Mouse (Mus musculus): Measurements from ENCODE around the gene Appl1. TPM values are rescaled to one million over a fixed set of nuclear protein-coding genes. Genes with fewer than 3 reads are reported as not detected.

The Appl1 gene
- polyA plus RNA-seq (2016; fragmentation: Nextera tagmentation; extraction: Ambion mirVana) = 31.7 and 33.4 TPM in 2 replicates

DNA sequence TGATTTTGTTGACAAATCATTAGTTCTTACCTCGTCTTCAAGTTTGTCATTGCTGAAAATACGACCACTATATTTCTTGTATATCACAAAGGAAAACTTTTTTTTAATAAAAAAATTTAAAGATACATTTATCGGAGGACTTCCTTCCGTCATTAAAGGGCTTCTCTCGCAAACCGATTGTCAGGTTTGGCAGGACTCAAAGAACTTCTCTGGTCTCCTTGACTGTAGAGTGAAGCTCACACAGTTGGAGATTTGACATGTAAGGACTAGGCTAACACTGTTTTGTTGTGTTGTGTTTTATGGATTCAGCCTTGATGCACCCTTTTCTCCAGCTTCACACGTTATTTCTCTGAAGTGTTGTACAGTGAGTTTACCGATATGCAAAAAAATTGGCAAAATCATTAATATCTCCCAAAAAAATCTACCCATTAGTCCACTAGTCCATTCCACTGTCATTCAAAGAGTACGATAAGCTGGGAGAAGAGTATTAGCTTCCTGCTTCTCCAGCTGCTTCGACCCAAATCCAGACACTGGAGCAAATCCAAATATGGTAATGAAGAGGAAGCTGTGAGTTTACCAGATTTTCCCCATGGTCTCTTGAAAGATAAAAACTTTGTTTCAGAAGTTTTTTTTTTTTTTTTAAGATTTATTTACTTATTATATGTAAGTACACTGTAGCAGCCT is at the start of gene Appl1:
TSS of gene Appl1 (minus strand) at position 127 of the 684 bp plus-strand sequence.
- WGBS = 54% methylated on average over 10 of the region's 10 CpGs
- Histone ChIP-seq H3K4me3 (peak within 1 kb of the TSS; percentile 93), H3K4me1 (peaks cover 15% of the 10 kb centered on the region), H3K36me3 (replicated peaks) (no peaks in the 10 kb centered on the region), H3K9me3 (no peaks in the 10 kb centered on the region), H3K27me3 (replicated peaks; ENCODE audit: low read depth, poor library complexity, severe bottlenecking) (peaks cover 5% of the 10 kb centered on the region; the same call in 1 of the 2 replicates), H3K27ac (replicated peaks) (peak within 1 kb of the TSS; percentile 94)
- no peak for DNase-seq (ENCODE audit: low spot score)

DNA sequence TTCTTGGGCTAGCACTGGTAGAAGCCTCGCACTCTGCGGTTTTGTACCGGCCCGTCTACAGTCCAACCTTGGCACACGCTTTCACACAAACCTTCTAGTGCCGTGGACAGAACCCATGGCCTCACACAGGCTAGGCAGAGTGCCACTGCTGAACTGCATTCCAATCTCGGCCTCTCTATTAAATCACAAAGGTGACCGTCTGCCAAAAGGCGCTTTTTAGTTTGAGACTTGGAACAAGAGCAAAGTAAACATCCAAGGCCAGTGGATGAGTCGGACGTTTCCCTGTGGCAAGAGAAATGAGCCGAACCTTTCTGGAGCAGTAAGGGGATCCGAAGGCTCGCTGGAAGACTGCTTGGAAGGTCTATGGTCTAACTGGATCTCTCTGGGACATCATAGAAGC is 48.8 kb upstream of the Appl1 start:
- Histone ChIP-seq H3K4me1 (peaks cover 5% of the 10 kb centered on the region; the same call in 1 of the 2 replicates), H3K4me3 (no peak overlapping the region)

DNA sequence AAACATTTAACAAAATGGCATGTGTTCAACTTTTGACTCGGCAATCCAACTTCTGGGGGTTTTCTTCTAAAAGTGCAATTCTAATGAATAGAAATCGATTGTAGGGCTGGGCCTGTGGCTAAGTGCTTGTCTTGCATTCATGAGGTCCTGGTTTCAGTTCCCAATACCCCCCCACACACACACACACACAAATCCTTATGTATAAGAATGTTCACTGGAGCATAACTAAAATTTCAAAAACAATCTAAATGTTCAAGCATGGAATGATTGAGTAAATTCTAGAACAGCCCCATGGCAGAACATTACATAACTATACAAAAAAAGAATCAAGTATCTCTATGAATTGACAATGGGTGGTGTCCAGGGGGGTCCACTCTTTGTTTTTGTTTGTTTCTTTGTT is 46.9 kb upstream of the Appl1 start:
- no peaks in the 10 kb centered on the region for H3K36me3 ChIP-seq (replicated peaks)
- H3K27ac ChIP-seq (replicated peaks) = no peak overlapping the region
- DNase-seq (ENCODE audit: low spot score) = no peak
- no peaks in the 10 kb centered on the region for H3K9me3 ChIP-seq
- no peak overlapping the region for H3K4me3 ChIP-seq
- H3K27me3 ChIP-seq (replicated peaks; ENCODE audit: low read depth, poor library complexity, severe bottlenecking) = no peaks in the 10 kb centered on the region
- 92% methylated on average over 2 of the region's 2 CpGs for WGBS
- H3K4me1 ChIP-seq = peaks cover 5% of the 10 kb centered on the region; the same call in 1 of the 2 replicates

More for the DNA sequence above, 48.8 kb upstream of the Appl1 start:
- no peaks in the 10 kb centered on the region for H3K36me3 ChIP-seq (replicated peaks)
- no peaks in the 10 kb centered on the region for H3K9me3 ChIP-seq
- WGBS = 93% methylated on average over 14 of the region's 14 CpGs
- DNase-seq (ENCODE audit: low spot score) = no peak
- H3K27ac ChIP-seq (replicated peaks) = no peak overlapping the region
- no peaks in the 10 kb centered on the region for H3K27me3 ChIP-seq (replicated peaks; ENCODE audit: low read depth, poor library complexity, severe bottlenecking)

GRCm38 (mm10) chr14:27013658-27014057 is 42.6 kb upstream of the Appl1 start:
- no peak for DNase-seq (ENCODE audit: low spot score)
- H3K4me3 ChIP-seq = no peak overlapping the region
- no peaks in the 10 kb centered on the region for H3K27me3 ChIP-seq (replicated peaks; ENCODE audit: low read depth, poor library complexity, severe bottlenecking)
- no peak overlapping the region for H3K27ac ChIP-seq (replicated peaks)
- no peaks in the 10 kb centered on the region for H3K36me3 ChIP-seq (replicated peaks)
- 56% methylated on average over 4 of the region's 4 CpGs for WGBS
- no peaks in the 10 kb centered on the region for H3K9me3 ChIP-seq
- no peaks in the 10 kb centered on the region for H3K4me1 ChIP-seq

DNA sequence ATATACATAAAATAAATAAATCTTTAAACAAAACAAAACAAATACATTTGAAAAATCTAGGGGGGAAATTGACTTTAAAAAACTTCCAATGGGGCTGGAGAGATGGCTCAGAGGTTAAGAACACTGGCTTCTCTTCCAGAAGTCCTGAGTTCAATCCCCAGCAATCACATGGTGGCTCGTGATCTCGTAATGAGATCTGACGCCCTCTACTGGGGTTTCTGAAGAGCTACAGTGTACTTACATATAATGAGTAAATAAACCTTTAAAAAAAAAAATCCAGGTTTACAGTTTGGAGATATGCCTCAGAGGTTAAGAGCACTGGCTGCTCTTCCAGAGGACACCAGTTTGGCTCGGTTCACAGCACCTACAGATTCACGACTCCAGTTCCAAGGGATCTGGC is 40.5 kb upstream of the Appl1 start:
- Histone ChIP-seq H3K27me3 (replicated peaks; ENCODE audit: low read depth, poor library complexity, severe bottlenecking) (no peaks in the 10 kb centered on the region), H3K9me3 (no peaks in the 10 kb centered on the region), H3K4me1 (0 out of 2 replicates have a peak, but pooled peaks cover 2% of the 10 kb centered on the region), H3K36me3 (replicated peaks) (no peaks in the 10 kb centered on the region), H3K4me3 (no peak overlapping the region), H3K27ac (replicated peaks) (no peak overlapping the region)
- 82% methylated on average over 5 of the region's 5 CpGs for WGBS
- no peak for DNase-seq (ENCODE audit: low spot score)

GRCm38 (mm10) chr14:27005937-27006336 is 34.9 kb upstream of the Appl1 start:
- peaks cover 7% of the 10 kb centered on the region; the same call in 1 of the 2 replicates for H3K4me1 ChIP-seq

GRCm38 (mm10) chr14:27004906-27005305 is 33.9 kb upstream of the Appl1 start:
- Histone ChIP-seq H3K4me3 (no peak overlapping the region), H3K27ac (replicated peaks) (no peak overlapping the region), H3K27me3 (replicated peaks; ENCODE audit: low read depth, poor library complexity, severe bottlenecking) (peaks cover 17% of the 10 kb centered on the region), H3K36me3 (replicated peaks) (no peaks in the 10 kb centered on the region), H3K9me3 (no peaks in the 10 kb centered on the region), H3K4me1 (peaks cover 14% of the 10 kb centered on the region)
- WGBS = 81% methylated on average over 7 of the region's 7 CpGs
- no peak for DNase-seq (ENCODE audit: low spot score)

More at GRCm38 (mm10) chr14:27005937-27006336, 34.9 kb upstream of the Appl1 start:
- Histone ChIP-seq H3K4me3 (no peak overlapping the region), H3K27me3 (replicated peaks; ENCODE audit: low read depth, poor library complexity, severe bottlenecking) (peaks cover 6% of the 10 kb centered on the region), H3K36me3 (replicated peaks) (no peaks in the 10 kb centered on the region), H3K27ac (replicated peaks) (no peak overlapping the region), H3K9me3 (no peaks in the 10 kb centered on the region)
- no peak for DNase-seq (ENCODE audit: low spot score)
- 15% methylated on average over 6 of the region's 6 CpGs for WGBS

DNA sequence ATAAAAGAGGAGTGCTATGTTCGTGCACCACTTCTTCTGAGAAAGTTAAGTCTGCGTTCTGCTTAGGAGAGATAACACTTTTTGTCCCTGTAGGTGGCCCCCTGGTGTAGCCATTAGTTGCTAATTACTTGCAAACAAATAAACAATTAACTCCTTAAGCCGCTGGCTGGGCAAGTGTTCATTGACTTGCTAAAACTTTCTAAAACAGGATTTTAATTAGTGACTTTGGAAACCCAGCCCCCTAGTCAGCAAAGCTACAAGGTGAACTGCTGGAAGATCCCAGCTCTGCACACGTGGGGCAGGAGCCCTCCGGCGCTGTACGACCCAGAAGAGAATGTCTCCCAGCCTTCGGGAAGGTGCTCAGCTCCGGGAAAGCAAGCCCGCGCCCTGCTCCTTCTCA is 29.4 kb upstream of the Appl1 start:
- H3K4me1 ChIP-seq = peaks cover 8% of the 10 kb centered on the region
- H3K4me3 ChIP-seq = peak overlapping the region; percentile 33
- no peaks in the 10 kb centered on the region for H3K9me3 ChIP-seq
- no peak for DNase-seq (ENCODE audit: low spot score)
- no peaks in the 10 kb centered on the region for H3K36me3 ChIP-seq (replicated peaks)
- 0 out of 2 replicates have a peak overlapping the region, but pooled peaks have one; percentile 14 for H3K27ac ChIP-seq (replicated peaks)
- 2% methylated on average over 11 of the region's 11 CpGs for WGBS
- H3K27me3 ChIP-seq (replicated peaks; ENCODE audit: low read depth, poor library complexity, severe bottlenecking) = peaks cover 25% of the 10 kb centered on the region

- no peak overlapping the region for H3K27ac ChIP-seq (replicated peaks)
- H3K4me3 ChIP-seq = no peak overlapping the region
- peaks cover 25% of the 10 kb centered on the region for H3K4me1 ChIP-seq
- no peaks in the 10 kb centered on the region for H3K9me3 ChIP-seq
- DNase-seq (ENCODE audit: low spot score) = no peak
- no peaks in the 10 kb centered on the region for H3K36me3 ChIP-seq (replicated peaks)
- peaks cover 22% of the 10 kb centered on the region for H3K27me3 ChIP-seq (replicated peaks; ENCODE audit: low read depth, poor library complexity, severe bottlenecking)
Observed at GRCm38 (mm10) chr14:26996257-26996656, 25.2 kb upstream of the Appl1 start.

GRCm38 (mm10) chr14:26994211-26994741 is 23.2 kb upstream of the Appl1 start, which contains the start of gene Hesx1:
Hesx1 (plus strand) TSS chr14:26994416.
- no peaks in the 10 kb centered on the region for H3K9me3 ChIP-seq
- no peaks in the 10 kb centered on the region for H3K36me3 ChIP-seq (replicated peaks)
- peak within 1 kb of the TSS; percentile 84 for H3K27ac ChIP-seq (replicated peaks)
- peak within 1 kb of the TSS; percentile 53 for H3K4me3 ChIP-seq
- peaks cover 17% of the 10 kb centered on the region for H3K4me1 ChIP-seq
- 11% methylated on average over 16 of the region's 16 CpGs for WGBS
- DNase-seq (ENCODE audit: low spot score) = peak; percentile 84
- 0 out of 2 replicates have a peak, but pooled peaks cover 4% of the 10 kb centered on the region for H3K27me3 ChIP-seq (replicated peaks; ENCODE audit: low read depth, poor library complexity, severe bottlenecking)

DNA sequence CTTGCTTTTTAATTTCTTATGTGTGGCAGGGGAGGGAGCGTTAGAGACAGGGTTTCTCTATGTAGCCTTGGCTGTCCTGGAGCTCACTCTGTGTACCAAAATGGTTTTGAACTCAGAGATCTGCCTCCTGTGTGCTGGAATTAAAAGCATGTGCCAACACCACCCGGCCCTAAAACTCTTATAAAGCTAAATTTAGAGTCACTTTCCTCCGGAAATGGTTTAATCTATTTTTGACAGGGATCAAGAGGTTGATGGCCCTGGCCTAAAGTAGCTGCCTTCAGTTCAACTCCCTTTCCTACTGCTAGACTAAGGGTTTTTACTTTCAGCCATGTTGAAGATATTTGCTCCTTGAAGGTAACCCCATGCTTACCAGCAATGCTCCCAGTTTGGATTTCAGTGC is 22.4 kb upstream of the Appl1 start:
- DNase-seq (ENCODE audit: low spot score) = no peak
- 56% methylated on average over 3 of the region's 3 CpGs for WGBS
- Histone ChIP-seq H3K4me1 (peaks cover 17% of the 10 kb centered on the region), H3K9me3 (no peaks in the 10 kb centered on the region), H3K4me3 (no peak overlapping the region), H3K27me3 (replicated peaks; ENCODE audit: low read depth, poor library complexity, severe bottlenecking) (no peaks in the 10 kb centered on the region), H3K36me3 (replicated peaks) (no peaks in the 10 kb centered on the region), H3K27ac (replicated peaks) (peak overlapping the region; percentile 84; the same call in 1 of the 2 replicates)

- Histone ChIP-seq H3K9me3 (no peaks in the 10 kb centered on the region), H3K4me1 (peaks cover 17% of the 10 kb centered on the region), H3K36me3 (replicated peaks) (no peaks in the 10 kb centered on the region), H3K4me3 (no peak overlapping the region), H3K27ac (replicated peaks) (no peak overlapping the region; the same call in 1 of the 2 replicates), H3K27me3 (replicated peaks; ENCODE audit: low read depth, poor library complexity, severe bottlenecking) (no peaks in the 10 kb centered on the region)
- WGBS = 74% methylated on average over 18 of the region's 18 CpGs
- DNase-seq (ENCODE audit: low spot score) = no peak
Observed at GRCm38 (mm10) chr14:26991622-26992021, 20.6 kb upstream of the Appl1 start.

DNA sequence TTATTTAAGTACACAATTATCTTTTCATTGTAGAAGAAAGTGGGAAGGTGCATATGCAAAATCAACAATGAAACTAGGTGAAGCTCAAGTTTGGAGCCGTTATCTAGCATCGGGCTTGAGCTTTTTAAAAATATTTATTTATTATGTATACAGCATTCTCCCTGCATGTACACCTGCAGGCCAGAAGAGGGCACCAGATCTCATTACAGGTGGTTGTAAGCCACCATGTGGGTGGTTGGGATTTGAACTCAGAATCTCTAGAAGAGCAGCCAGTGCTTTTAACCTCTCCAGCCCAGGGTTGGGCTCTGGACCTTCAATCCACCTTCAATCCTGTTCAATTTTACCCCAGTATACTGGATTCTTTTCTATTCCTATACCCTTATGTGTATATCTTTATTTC is 17.7 kb upstream of the Appl1 start:
- Histone ChIP-seq H3K36me3 (replicated peaks) (no peaks in the 10 kb centered on the region), H3K4me3 (no peak overlapping the region), H3K4me1 (peaks cover 7% of the 10 kb centered on the region), H3K9me3 (no peaks in the 10 kb centered on the region), H3K27ac (replicated peaks) (no peak overlapping the region), H3K27me3 (replicated peaks; ENCODE audit: low read depth, poor library complexity, severe bottlenecking) (no peaks in the 10 kb centered on the region)
- 82% methylated on average over 2 of the region's 2 CpGs for WGBS
- no peak for DNase-seq (ENCODE audit: low spot score)
